Mouse (Mus musculus) embryonic facial prominence, embryonic 15.5 days (tissue): Measurements from ENCODE around the gene Cacybp. TPM values are rescaled to one million over a fixed set of nuclear protein-coding genes. Genes with fewer than 3 reads are reported as not detected.

Experiments
- ATAC-seq: fragments of 200-750 bp; cut with Nextera tagmentation; 2 replicates; pipeline ENCODE4 v1.8.0; 2017; ENCODE audit warnings: low read depth, moderate TSS enrichment; ENCODE audit not compliant: insufficient number of reproducible peaks, low FRiP score, low TSS enrichment
- H3K27ac ChIP-seq: fragments of 300-500 bp; sonication (generic); replicated peaks from 2 replicates; pipeline ENCODE4 v1.5.1; 2015; ENCODE audit warnings: mild to moderate bottlenecking, inconsistent platforms
- H3K27me3 ChIP-seq: fragments of 300-500 bp; sonication (generic); 2 replicates; pipeline ENCODE4 v1.6.1; 2015; ENCODE audit warnings: inconsistent platforms
- H3K36me3 ChIP-seq: fragments of 300-500 bp; sonication (generic); 2 replicates; pipeline ENCODE4 v1.6.1; 2015; ENCODE audit warnings: mild to moderate bottlenecking, inconsistent platforms
- H3K4me1 ChIP-seq: fragments of 300-500 bp; sonication (generic); 2 replicates; pipeline ENCODE4 v1.6.1; 2015; ENCODE audit warnings: inconsistent platforms
- H3K4me2 ChIP-seq: fragments of 300-500 bp; sonication (generic); replicated peaks from 2 replicates; pipeline ENCODE4 v1.6.1; 2015; ENCODE audit warnings: mild to moderate bottlenecking, inconsistent platforms
- H3K4me3 ChIP-seq: fragments of 300-500 bp; sonication (generic); replicated peaks from 2 replicates; pipeline ENCODE4 v1.5.1; 2015; ENCODE audit warnings: mild to moderate bottlenecking, inconsistent platforms
- H3K9ac ChIP-seq: fragments of 300-500 bp; sonication (generic); 2 replicates; pipeline ENCODE4 v1.6.1; 2015; ENCODE audit warnings: inconsistent platforms
- H3K9me3 ChIP-seq: fragments of 300-500 bp; sonication (generic); replicated peaks from 2 replicates; pipeline ENCODE4 v1.6.1; 2016; ENCODE audit warnings: inconsistent platforms
- WGBS: fragments of 180-500 bp; shearing (Covaris S2); methylation state at CpG from one replicate; pipeline ENCODE4 v1.1.7; 2015; 5-methylcytosine and 5-hydroxymethylcytosine counted together
- polyA plus RNA-seq: library from polyadenylated mRNA; unstranded; fragments of >200 nt; fragmentation: Nextera tagmentation; extraction: Ambion mirVana; gene quantifications from 2 replicates; pipeline ENCODE4 v1.2.1, GENCODE M21; 2015

The Cacybp gene
- polyA plus RNA-seq, 1 experiment from 2014 or later, result 172 TPM

- H3K27me3 ChIP-seq, result no peaks in the 10 kb centered on the region
- H3K4me1 ChIP-seq, result no peaks in the 10 kb centered on the region
- no peaks in the 10 kb centered on the region for H3K9me3 ChIP-seq
- no peak overlapping the region for H3K27ac ChIP-seq
- no peak overlapping the region for H3K4me3 ChIP-seq
- WGBS, result 79% methylated on average over 2 of the region's 2 CpGs
- no peak for ATAC-seq
- no peak overlapping the region for H3K9ac ChIP-seq
- H3K36me3 ChIP-seq, result no peaks in the 10 kb centered on the region
- H3K4me2 ChIP-seq, result no peak overlapping the region
These were observed 33.3 kb upstream of the Cacybp start for GRCm38 (mm10) chr1:160245954-160246353.

- H3K27ac ChIP-seq, result no peak overlapping the region
- no peak overlapping the region for H3K9ac ChIP-seq
- WGBS, result 92% methylated on average over 5 of the region's 5 CpGs
- no peaks in the 10 kb centered on the region for H3K9me3 ChIP-seq
- no peak for ATAC-seq
- no peaks in the 10 kb centered on the region for H3K36me3 ChIP-seq
- H3K27me3 ChIP-seq, result no peaks in the 10 kb centered on the region
- no peak overlapping the region for H3K4me2 ChIP-seq
- no peaks in the 10 kb centered on the region for H3K4me1 ChIP-seq
- no peak overlapping the region for H3K4me3 ChIP-seq
These were observed 32.0 kb upstream of the Cacybp start for GRCm38 (mm10) chr1:160244689-160245088.

DNA sequence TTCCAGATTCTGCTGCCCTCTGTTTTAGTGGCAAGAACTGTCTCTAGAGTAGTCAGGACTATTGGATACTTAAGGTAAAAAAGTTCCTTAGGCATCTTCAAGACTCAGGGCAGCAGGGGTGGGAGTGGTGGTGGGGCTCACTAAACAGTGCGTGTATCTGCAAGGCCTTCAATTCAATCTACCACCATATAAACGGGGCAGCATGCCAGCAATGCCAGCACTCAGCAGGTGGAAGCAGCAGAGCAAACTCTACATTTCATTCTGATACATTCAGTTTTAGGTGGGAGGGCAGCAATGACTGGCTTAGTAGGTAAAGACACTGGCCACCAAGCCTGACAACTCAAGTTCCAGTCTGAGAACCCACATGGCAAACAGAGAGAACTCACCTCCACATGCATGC is 27.4 kb upstream of the Cacybp start:
- H3K9me3 ChIP-seq, result no peaks in the 10 kb centered on the region
- no peak overlapping the region for H3K27ac ChIP-seq
- H3K36me3 ChIP-seq, result no peaks in the 10 kb centered on the region
- no peak for ATAC-seq
- no peaks in the 10 kb centered on the region for H3K4me1 ChIP-seq
- H3K27me3 ChIP-seq, result no peaks in the 10 kb centered on the region
- H3K9ac ChIP-seq, result no peak overlapping the region
- H3K4me2 ChIP-seq, result no peak overlapping the region
- WGBS, result 93% methylated on average over 2 of the region's 2 CpGs
- no peak overlapping the region for H3K4me3 ChIP-seq

GRCm38 (mm10) chr1:160238852-160239443 is 26.3 kb upstream of the Cacybp start:
- no peak overlapping the region for H3K4me3 ChIP-seq
- 0 out of 2 replicates have a peak, but pooled peaks cover 2% of the 10 kb centered on the region for H3K4me1 ChIP-seq
- WGBS, result 91% methylated on average over 1 of the region's 1 CpGs
- no peaks in the 10 kb centered on the region for H3K9me3 ChIP-seq
- no peaks in the 10 kb centered on the region for H3K36me3 ChIP-seq
- no peak for ATAC-seq
- no peak overlapping the region for H3K9ac ChIP-seq
- H3K27ac ChIP-seq, result no peak overlapping the region
- no peak overlapping the region for H3K4me2 ChIP-seq
- no peaks in the 10 kb centered on the region for H3K27me3 ChIP-seq

DNA sequence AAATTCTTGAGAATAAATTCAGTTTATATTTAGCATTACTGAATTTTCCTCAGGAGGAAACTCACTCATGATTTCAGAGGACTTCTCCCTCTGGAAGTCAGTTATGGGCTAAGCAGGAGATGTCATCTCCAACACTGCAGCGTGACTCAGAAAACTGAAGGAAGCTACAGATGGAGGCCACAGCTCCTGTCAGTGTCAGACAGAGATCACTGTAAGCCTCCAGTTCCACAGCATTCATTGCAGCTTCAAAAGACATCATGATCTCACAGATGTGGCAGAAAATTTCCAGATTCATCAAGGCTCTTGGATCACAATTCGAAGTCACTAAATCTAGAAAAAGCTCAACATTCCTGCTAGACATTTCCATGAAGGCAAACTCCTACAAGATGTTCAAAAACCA is 25.3 kb upstream of the Cacybp start:
- ATAC-seq, result no peak
- Histone ChIP-seq H3K4me1 (0 out of 2 replicates have a peak, but pooled peaks cover 5% of the 10 kb centered on the region), H3K9me3 (no peaks in the 10 kb centered on the region), H3K27me3 (no peaks in the 10 kb centered on the region), H3K4me2 (no peak overlapping the region), H3K27ac (no peak overlapping the region), H3K36me3 (no peaks in the 10 kb centered on the region), H3K9ac (no peak overlapping the region), H3K4me3 (no peak overlapping the region)
- 84% methylated on average over 2 of the region's 2 CpGs for WGBS

DNA sequence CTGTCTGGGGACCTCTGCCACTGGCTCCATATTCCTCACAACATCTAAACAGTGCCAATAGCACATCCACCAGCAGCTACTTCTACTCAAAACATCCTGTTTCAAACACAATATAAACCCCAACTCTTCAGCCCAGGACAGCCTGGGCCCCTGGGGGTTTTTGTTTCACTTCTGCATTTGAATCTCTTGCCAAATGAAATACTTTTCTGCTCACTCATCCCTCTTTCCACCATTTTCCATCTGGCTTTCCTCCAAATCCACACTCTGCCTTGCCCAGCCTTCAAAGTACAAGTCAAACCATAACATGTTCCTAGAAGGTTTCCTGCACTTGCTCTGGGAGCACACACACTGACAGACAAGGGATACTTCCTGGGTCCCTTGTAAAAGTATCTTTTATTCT is 21.2 kb upstream of the Cacybp start:
- ATAC-seq, result no peak
- H3K4me1 ChIP-seq, result 0 out of 2 replicates have a peak, but pooled peaks cover 5% of the 10 kb centered on the region
- no peaks in the 10 kb centered on the region for H3K36me3 ChIP-seq
- H3K4me2 ChIP-seq, result no peak overlapping the region
- no peak overlapping the region for H3K9ac ChIP-seq
- no peaks in the 10 kb centered on the region for H3K9me3 ChIP-seq
- H3K4me3 ChIP-seq, result no peak overlapping the region
- H3K27ac ChIP-seq, result 0 out of 2 replicates have a peak overlapping the region, but pooled peaks have one; percentile 11
- H3K27me3 ChIP-seq, result no peaks in the 10 kb centered on the region

- ATAC-seq, result no peak
- 86% methylated on average over 3 of the region's 3 CpGs for WGBS
These were observed 19.4 kb upstream of the Cacybp start for GRCm38 (mm10) chr1:160232113-160232512.

GRCm38 (mm10) chr1:160231013-160231412 is 18.3 kb upstream of the Cacybp start:
- Histone ChIP-seq H3K27ac (no peak overlapping the region), H3K4me2 (no peak overlapping the region), H3K36me3 (no peaks in the 10 kb centered on the region), H3K4me3 (no peak overlapping the region), H3K9me3 (no peaks in the 10 kb centered on the region), H3K9ac (no peak overlapping the region), H3K4me1 (0 out of 2 replicates have a peak, but pooled peaks cover 5% of the 10 kb centered on the region), H3K27me3 (no peaks in the 10 kb centered on the region)
- ATAC-seq, result no peak
- 30% methylated on average over 4 of the region's 4 CpGs for WGBS

More at GRCm38 (mm10) chr1:160232113-160232512, 19.4 kb upstream of the Cacybp start:
- no peaks in the 10 kb centered on the region for H3K27me3 ChIP-seq
- H3K4me1 ChIP-seq, result 0 out of 2 replicates have a peak, but pooled peaks cover 5% of the 10 kb centered on the region
- no peak overlapping the region for H3K27ac ChIP-seq
- no peak overlapping the region for H3K4me3 ChIP-seq
- no peak overlapping the region for H3K9ac ChIP-seq
- no peaks in the 10 kb centered on the region for H3K36me3 ChIP-seq
- no peak overlapping the region for H3K4me2 ChIP-seq
- H3K9me3 ChIP-seq, result no peaks in the 10 kb centered on the region

GRCm38 (mm10) chr1:160227850-160228249 is 15.2 kb upstream of the Cacybp start:
- Histone ChIP-seq H3K9me3 (no peaks in the 10 kb centered on the region), H3K4me3 (no peak overlapping the region), H3K4me1 (no peaks in the 10 kb centered on the region), H3K9ac (no peak overlapping the region), H3K27ac (no peak overlapping the region), H3K27me3 (no peaks in the 10 kb centered on the region), H3K36me3 (no peaks in the 10 kb centered on the region), H3K4me2 (no peak overlapping the region)
- ATAC-seq, result no peak

DNA sequence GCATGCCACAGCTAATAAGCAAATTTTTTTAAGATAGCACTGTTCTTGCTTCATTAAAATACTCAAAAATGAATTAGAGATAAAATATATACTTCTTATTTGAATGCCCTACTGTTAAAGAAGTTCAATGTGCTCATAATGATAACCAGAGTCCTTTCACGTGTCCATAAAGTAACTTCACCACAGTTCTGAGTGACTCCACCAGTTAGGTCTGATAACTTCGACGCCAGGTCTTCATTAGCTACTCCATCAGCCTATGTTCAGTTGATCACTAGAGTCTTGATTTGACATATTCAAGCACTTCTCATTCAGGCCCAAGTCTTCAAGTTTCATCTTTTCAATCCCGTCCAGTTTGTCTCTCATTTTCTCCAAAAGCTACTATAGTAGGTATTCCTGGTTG is 14.5 kb upstream of the Cacybp start:
- Histone ChIP-seq H3K4me1 (no peaks in the 10 kb centered on the region), H3K36me3 (no peaks in the 10 kb centered on the region), H3K4me2 (no peak overlapping the region), H3K27ac (no peak overlapping the region), H3K9ac (no peak overlapping the region), H3K9me3 (no peaks in the 10 kb centered on the region), H3K4me3 (no peak overlapping the region), H3K27me3 (no peaks in the 10 kb centered on the region)
- 88% methylated on average over 4 of the region's 4 CpGs for WGBS
- ATAC-seq, result no peak

GRCm38 (mm10) chr1:160224093-160224492 is 11.4 kb upstream of the Cacybp start:
- Histone ChIP-seq H3K4me2 (no peak overlapping the region), H3K27me3 (no peaks in the 10 kb centered on the region), H3K27ac (no peak overlapping the region), H3K4me1 (no peaks in the 10 kb centered on the region), H3K36me3 (no peaks in the 10 kb centered on the region), H3K9me3 (no peaks in the 10 kb centered on the region), H3K9ac (no peak overlapping the region), H3K4me3 (no peak overlapping the region)
- 41% methylated on average over 2 of the region's 2 CpGs for WGBS
- ATAC-seq, result no peak

DNA sequence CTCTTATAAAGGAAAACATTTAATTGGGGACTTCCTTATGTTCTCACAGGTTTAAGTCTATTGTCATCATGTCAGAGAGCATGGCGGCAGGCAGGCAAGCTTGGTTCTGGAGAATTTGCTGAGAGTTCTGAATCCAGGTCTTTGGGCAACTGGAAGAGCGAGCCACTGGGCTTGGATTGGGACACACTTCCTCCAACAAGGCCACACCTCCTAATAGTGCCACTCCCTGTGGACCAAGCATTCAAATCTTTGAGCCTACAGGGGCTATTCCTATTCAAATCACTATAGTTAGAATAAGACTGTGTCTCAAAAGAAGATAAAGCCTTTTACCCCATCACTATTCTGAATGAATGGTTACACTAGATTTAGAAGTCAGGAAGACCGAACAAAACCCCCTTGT is 5.2 kb upstream of the Cacybp start:
- Histone ChIP-seq H3K4me2 (no peak overlapping the region), H3K27me3 (no peaks in the 10 kb centered on the region), H3K9me3 (no peaks in the 10 kb centered on the region), H3K9ac (no peak overlapping the region), H3K4me1 (no peaks in the 10 kb centered on the region), H3K36me3 (no peaks in the 10 kb centered on the region), H3K27ac (no peak overlapping the region), H3K4me3 (no peak overlapping the region)
- no peak for ATAC-seq
- whole genome bisulfite sequencing, result 87% methylated on average over 3 of the region's 3 CpGs
